Mouse (Mus musculus): ENCODE results near the gene Pdzd11.
A peak's percentile ranks its signal among the peaks of the same experiment; 100 is the strongest.

Pdzd11 gene

DNA sequence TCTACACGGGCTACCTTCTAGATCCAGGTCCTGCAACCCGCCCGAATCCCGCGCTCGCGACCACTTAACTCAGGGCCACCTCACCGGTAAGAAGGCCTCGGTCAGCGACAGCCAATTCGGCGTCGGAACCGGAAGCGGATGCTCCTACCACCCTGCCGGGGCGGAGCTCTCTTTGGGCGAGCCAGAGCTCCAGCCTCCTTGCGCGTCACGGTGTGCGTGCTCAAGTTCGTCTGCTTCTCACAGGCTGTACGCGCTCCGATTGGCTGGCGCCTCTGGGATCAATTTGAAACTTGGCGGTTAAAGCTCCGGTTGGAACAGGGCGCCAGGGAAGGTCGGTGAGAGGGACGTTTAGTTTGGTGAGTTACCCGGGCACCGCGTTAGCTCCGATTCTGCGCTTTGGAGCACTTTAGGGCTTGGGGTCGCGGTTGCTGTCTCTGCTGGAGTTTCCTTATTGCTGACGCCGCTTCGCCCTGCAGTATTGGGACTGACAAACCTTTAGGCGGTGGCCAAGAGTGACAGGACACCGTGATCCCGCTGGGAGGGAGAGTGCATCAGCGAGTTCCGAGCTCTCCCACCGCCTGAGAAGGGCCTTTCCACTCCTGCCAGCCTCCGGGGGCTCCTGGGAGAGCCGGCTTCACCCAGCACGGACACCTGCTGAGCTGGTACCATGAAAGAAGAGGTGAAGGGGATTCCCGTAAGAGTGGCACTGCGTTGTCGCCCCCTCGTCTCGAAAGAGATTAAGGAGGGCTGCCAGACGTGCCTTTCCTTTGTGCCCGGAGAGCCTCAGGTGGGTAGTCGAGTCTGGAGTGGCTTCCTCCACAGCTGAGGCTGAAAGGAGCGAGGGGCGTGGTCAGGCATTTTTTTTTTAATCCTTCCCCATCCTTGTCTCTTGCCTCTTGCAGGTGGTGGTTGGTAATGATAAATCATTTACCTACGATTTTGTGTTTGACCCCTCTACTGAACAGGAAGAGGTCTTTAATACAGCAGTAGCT lies at the start of gene Pdzd11:
TSS of gene Pdzd11 (minus strand) at position 767 of the 992 bp plus-strand sequence.
- peak; percentile 81 for DNase-seq (ENCODE audit: extremely low spot score, low spot score)

GRCm38 (mm10) chrX:100664825-100665224 lies 38.5 kb upstream of the Pdzd11 start:
- DNase-seq (ENCODE audit: extremely low spot score, low spot score) = no peak

DNA sequence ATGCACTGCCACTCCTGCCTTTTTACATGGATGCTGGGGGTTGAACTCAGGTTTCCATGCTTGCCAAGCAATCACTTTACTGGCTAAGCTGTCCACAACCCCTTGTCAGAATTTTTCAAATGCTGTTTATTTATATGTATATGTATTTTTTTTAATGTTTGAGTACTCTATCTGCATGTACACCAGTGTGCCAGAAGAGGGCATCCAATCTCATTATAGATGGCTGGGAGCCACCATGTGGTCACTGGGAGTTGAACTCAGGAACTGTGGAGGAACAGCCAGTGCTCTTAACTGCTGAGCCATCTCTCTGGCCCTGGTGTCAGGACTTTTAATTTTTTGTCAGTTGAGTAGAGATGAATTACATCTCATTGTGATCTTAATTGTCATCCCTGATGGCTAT lies 26.5 kb upstream of the Pdzd11 start:
- DNase-seq (ENCODE audit: extremely low spot score, low spot score) = no peak

- DNase-seq (ENCODE audit: extremely low spot score, low spot score) = no peak
Measured at GRCm38 (mm10) chrX:100638477-100638876, 12.1 kb upstream of the Pdzd11 start.

DNA sequence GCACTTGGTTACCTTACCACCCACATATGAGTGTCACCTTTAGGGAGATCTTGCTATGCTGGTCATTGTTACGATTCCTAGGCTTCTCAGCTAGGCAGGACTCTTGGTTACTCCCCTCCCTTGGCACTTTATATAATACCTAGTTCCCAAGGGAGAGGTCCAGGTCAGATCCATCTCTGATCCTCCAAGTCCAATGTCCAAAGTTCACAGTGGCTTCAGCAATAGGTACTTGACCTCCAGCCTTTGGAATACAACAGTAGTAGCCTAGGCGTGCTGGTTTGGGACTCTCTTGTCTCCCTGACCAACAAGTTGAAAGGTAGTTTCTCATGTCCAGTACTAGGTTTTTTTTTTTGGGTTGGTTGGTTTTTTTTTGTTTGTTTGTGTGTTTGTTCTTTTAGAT lies 2.7 kb upstream of the Pdzd11 start:
- DNase-seq (ENCODE audit: extremely low spot score, low spot score) = no peak

DNA sequence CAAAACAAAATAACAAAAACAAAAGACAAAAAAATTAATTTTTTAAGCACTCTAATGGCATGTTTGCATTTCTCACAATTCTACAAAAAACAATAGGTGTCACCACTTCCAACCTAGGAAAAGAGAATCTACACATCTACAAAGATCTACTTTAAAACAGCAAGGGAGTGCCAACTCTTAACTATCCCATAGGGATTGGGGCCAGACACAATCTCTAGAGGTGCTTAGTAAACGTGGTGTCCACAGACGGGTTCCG lies 894 bp downstream of the Pdzd11 start, which contains the start of gene Kif4:
TSS of gene Kif4 (plus strand) at position 192 of the 256 bp plus-strand sequence.
- DNase-seq (ENCODE audit: extremely low spot score, low spot score) = no peak

GRCm38 (mm10) chrX:100625146-100625545 lies 1.2 kb downstream of the Pdzd11 start:
- DNase-seq (ENCODE audit: extremely low spot score, low spot score) = no peak

DNA sequence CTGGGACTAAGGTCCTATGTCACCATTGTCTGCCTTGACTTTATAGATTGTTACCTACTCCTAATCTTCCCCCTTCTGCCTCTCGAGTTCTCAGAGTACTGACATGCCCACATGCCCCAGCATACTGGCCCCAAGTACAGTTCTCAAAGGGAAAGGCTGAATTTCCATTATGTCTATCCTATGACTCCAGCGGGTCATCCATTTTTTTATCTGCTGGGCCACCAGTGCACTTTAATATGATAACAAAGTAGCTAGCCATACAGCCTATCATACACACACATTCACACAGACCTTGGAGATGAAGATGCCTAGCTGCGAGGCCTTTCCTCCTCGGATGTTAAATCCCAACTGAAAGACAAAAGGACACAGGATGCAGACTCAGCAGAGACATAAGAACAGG lies 2.1 kb downstream of the Pdzd11 start:
- no peak for DNase-seq (ENCODE audit: extremely low spot score, low spot score)

DNA sequence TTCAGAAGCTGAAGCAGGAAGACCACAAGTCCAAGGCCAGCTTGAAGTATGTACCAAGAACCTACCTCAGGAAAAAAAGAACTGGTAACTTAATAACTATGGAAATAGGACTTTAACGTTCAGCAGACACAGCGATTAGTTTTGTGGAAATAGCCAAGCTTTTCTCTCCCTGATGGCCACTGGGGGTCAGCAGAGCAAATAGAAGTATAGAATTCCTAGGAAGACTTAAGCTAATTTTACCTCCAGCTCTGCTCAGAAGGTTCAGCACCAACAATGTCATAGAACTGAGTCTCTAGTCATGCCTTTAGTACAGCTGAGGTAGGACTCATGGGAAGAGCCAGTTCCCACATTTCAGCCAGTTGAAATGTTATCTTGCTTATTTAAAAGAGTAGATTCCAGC lies 5.0 kb downstream of the Pdzd11 start:
- no peak for DNase-seq (ENCODE audit: extremely low spot score, low spot score)

DNA sequence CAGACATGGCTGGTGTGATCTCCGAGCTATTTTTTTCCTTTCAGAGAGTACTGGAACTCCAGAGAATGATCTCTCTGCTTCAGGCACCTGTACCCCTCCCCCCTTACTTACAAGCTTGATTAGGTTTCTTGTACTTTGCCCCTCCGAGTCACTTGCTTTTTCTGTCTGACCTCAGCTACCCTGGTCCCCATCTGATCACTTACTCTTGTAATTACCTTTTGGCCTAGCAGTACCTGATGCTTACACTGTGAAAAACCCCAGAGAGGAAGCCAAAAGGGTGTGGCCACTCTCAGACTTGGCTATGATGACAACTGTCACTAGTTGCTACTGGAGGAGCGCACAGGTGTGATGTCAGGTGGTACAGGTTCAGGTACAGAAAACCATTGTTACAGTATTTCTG lies 7.9 kb downstream of the Pdzd11 start:
- no peak for DNase-seq (ENCODE audit: extremely low spot score, low spot score)

DNA sequence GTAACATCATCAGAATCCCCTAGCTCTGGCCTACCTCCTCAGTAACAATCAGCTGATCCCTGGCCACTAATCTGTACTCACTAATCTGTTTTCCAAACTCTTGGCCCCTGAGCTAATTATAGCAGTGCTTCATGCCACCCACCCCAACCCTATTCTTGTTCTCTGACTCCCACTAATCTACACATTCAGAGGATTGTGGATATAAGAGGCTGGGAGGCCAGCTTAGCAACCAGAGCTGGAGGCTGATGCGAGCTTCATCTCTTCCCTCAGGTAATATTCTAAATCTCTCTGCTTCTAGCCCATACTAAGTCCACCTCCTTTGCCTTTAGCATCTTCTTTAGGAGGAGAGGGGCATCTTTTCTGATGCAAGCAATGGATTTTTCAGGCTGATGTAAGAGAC lies 21.1 kb downstream of the Pdzd11 start, which contains the start of gene Arr3:
TSS of gene Arr3 (plus strand) at position 184 of the 400 bp plus-strand sequence.
- no peak for DNase-seq (ENCODE audit: extremely low spot score, low spot score)

DNA sequence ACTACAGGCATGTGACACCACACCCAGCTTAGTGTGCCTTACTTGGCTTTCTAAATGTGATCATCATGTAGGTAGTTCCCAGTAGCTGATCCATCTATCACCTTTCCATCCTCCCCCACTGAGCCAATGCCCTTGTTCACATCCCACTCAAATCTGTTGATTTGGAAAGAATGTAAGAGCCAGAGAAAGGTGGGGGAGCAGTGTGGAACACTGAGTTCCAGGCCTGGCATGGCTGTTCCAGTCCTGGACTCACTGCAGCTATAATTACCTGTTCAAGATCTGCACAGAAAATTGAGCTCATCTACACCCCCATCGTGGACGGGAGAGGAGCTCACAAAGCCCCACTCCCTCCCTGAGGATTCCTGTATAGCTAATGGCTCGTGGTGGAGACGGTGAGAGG lies 26.6 kb downstream of the Pdzd11 start:
- DNase-seq (ENCODE audit: extremely low spot score, low spot score) = no peak

GRCm38 (mm10) chrX:100597439-100597838 lies 28.9 kb downstream of the Pdzd11 start:
- peak; percentile 18 for DNase-seq (ENCODE audit: extremely low spot score, low spot score)

DNA sequence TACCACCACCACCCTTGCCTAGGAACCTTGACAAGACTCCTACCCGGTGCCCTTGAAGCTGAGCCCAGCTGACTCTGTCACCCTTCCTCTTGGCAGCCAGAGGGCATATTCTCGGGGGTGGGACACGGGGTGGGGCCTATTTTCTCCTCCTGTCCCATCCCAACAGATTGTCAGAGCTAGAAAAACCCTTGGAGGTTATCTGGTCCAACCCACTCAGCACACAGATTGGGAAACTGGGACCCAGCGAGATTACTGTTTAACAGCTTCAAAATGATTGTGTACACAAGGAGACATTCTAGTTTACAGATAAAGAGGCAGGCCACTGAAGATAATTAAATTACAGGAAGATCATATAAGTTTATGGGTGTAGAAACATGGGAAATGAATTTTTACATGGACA lies 31.6 kb downstream of the Pdzd11 start, which contains the start of gene P2ry4:
TSS of gene P2ry4 (minus strand) at position 79 of the 400 bp plus-strand sequence.
- no peak for DNase-seq (ENCODE audit: extremely low spot score, low spot score)
